Mouse (Mus musculus) cortical plate, adult 2 months (tissue): ENCODE measurements around the gene Slc38a3.

Experiments used
- CTCF ChIP-seq: fragments of 200-500 bp; IDR thresholded peaks from 2 replicates; pipeline ENCODE4 v1.5.1; 2011; ENCODE audit warnings: mild to moderate bottlenecking, control low read depth, low read length; ENCODE audit not compliant: insufficient read depth; ENCODE audit errors: extremely low read depth
- POLR2A ChIP-seq: fragments of 200-500 bp; IDR thresholded peaks from 2 replicates; pipeline ENCODE4 v1.6.1; 2011; ENCODE audit warnings: mild to moderate bottlenecking, low read length, control low read depth; ENCODE audit not compliant: insufficient read depth; ENCODE audit errors: extremely low read depth

GRCm38 (mm10) chr9:107662342-107662741 is 7.0 kb downstream of the Slc38a3 start:
- TF ChIP-seq POLR2A = no peak
- no peak for TF ChIP-seq CTCF
